Mouse (Mus musculus) limb, embryonic 15.5 days (tissue): ENCODE results near the gene Acin1. TPM values are rescaled to one million over a fixed set of nuclear protein-coding genes. Genes with fewer than 3 reads are reported as not detected.

Experiments used
- ATAC-seq: fragments of 200-750 bp; cut with Nextera tagmentation; 2 replicates; pipeline ENCODE4 v1.8.0; 2017; ENCODE audit warnings: low read depth, moderate TSS enrichment; ENCODE audit not compliant: insufficient number of reproducible peaks, low FRiP score, low TSS enrichment
- H3K27ac ChIP-seq: fragments of 300-500 bp; sonication (generic); 2 replicates; pipeline ENCODE4 v1.5.1; 2015; ENCODE audit warnings: moderate library complexity, mild to moderate bottlenecking, inconsistent platforms
- H3K27me3 ChIP-seq: fragments of 300-500 bp; sonication (generic); 2 replicates; pipeline ENCODE4 v1.6.1; 2015; ENCODE audit warnings: inconsistent platforms
- H3K36me3 ChIP-seq: fragments of 300-500 bp; sonication (generic); 2 replicates; pipeline ENCODE4 v1.6.1; 2015; ENCODE audit warnings: inconsistent platforms
- H3K4me1 ChIP-seq: fragments of 300-500 bp; sonication (generic); 2 replicates; pipeline ENCODE4 v1.6.1; 2015; ENCODE audit warnings: inconsistent platforms
- H3K4me2 ChIP-seq: fragments of 300-500 bp; sonication (generic); 2 replicates; pipeline ENCODE4 v1.6.1; 2015; ENCODE audit warnings: mild to moderate bottlenecking, inconsistent platforms
- H3K4me3 ChIP-seq: fragments of 300-500 bp; sonication (generic); 2 replicates; pipeline ENCODE4 v1.5.1; 2015; ENCODE audit warnings: mild to moderate bottlenecking, inconsistent platforms
- H3K9ac ChIP-seq: fragments of 300-500 bp; sonication (generic); 2 replicates; pipeline ENCODE4 v1.6.1; 2015; ENCODE audit warnings: inconsistent platforms
- H3K9me3 ChIP-seq: fragments of 300-500 bp; sonication (generic); 2 replicates; pipeline ENCODE4 v1.6.1; 2016; ENCODE audit warnings: inconsistent platforms
- WGBS: fragments of 180-500 bp; shearing (Covaris S2); methylation state at CpG from one replicate; pipeline ENCODE4 v1.1.7; 2015; 5-methylcytosine and 5-hydroxymethylcytosine counted together
- microRNA counts: library from miRNA; unstranded; fragments of <30 nt; microRNA quantifications from one replicate; lab custom pipeline; 2016
- microRNA-seq: library from miRNA; unstranded; fragments of <30 nt; microRNA quantifications from one replicate; pipeline ENCODE4, GENCODE M21; 2016
- polyA plus RNA-seq: library from polyadenylated mRNA; unstranded; fragments of >200 nt; fragmentation: Nextera tagmentation; extraction: Ambion mirVana; gene quantifications from 2 replicates; pipeline ENCODE4 v1.2.1, GENCODE M21; 2015

The Acin1 gene
- polyA plus RNA-seq, 1 experiment from 2014 or later, result 109 TPM

GRCm38 (mm10) chr14:54602613-54603012 is 84.1 kb downstream of the Acin1 start:
- H3K4me2 ChIP-seq, result peak overlapping the region; percentile 45
- WGBS, result 30% methylated on average over 4 of the region's 4 CpGs

GRCm38 (mm10) chr14:54601601-54602000 is 85.1 kb downstream of the Acin1 start:
- no peak for ATAC-seq

More at GRCm38 (mm10) chr14:54602613-54603012, 84.1 kb downstream of the Acin1 start:
- H3K36me3 ChIP-seq, result 0 out of 2 replicates have a peak, but pooled peaks cover 9% of the 10 kb centered on the region
- H3K27me3 ChIP-seq, result no peaks in the 10 kb centered on the region
- H3K4me1 ChIP-seq, result peaks cover 21% of the 10 kb centered on the region
- H3K4me3 ChIP-seq, result peak overlapping the region; percentile 69
- peak overlapping the region; percentile 98 for H3K27ac ChIP-seq
- no peak for ATAC-seq
- no peak overlapping the region for H3K9ac ChIP-seq
- H3K9me3 ChIP-seq, result no peaks in the 10 kb centered on the region

GRCm38 (mm10) chr14:54597084-54597483 is 89.6 kb downstream of the Acin1 start:
- H3K9me3 ChIP-seq, result no peaks in the 10 kb centered on the region
- no peaks in the 10 kb centered on the region for H3K27me3 ChIP-seq
- H3K4me3 ChIP-seq, result no peak overlapping the region
- no peak for ATAC-seq
- WGBS, result 77% methylated on average over 7 of the region's 7 CpGs
- peaks cover 20% of the 10 kb centered on the region; the same call in 1 of the 2 replicates for H3K36me3 ChIP-seq
- no peak overlapping the region for H3K4me2 ChIP-seq
- no peak overlapping the region for H3K9ac ChIP-seq
- H3K27ac ChIP-seq, result no peak overlapping the region
- peaks cover 6% of the 10 kb centered on the region; the same call in 1 of the 2 replicates for H3K4me1 ChIP-seq

More at GRCm38 (mm10) chr14:54601601-54602000, 85.1 kb downstream of the Acin1 start:
- 57% methylated on average over 2 of the region's 2 CpGs for WGBS
- Histone ChIP-seq H3K4me1 (peaks cover 21% of the 10 kb centered on the region), H3K36me3 (0 out of 2 replicates have a peak, but pooled peaks cover 9% of the 10 kb centered on the region), H3K9me3 (no peaks in the 10 kb centered on the region), H3K27ac (no peak overlapping the region), H3K4me3 (no peak overlapping the region), H3K27me3 (no peaks in the 10 kb centered on the region), H3K4me2 (no peak overlapping the region), H3K9ac (no peak overlapping the region)

- Histone ChIP-seq H3K4me3 (no peak overlapping the region), H3K9ac (no peak overlapping the region), H3K4me2 (no peak overlapping the region), H3K4me1 (peaks cover 6% of the 10 kb centered on the region; the same call in 1 of the 2 replicates), H3K9me3 (no peaks in the 10 kb centered on the region), H3K27ac (no peak overlapping the region), H3K36me3 (peaks cover 27% of the 10 kb centered on the region), H3K27me3 (no peaks in the 10 kb centered on the region)
- no peak for ATAC-seq
- WGBS, result 77% methylated on average over 28 of the region's 28 CpGs
Measured at GRCm38 (mm10) chr14:54594631-54595414, 91.9 kb downstream of the Acin1 start.

GRCm38 (mm10) chr14:54594055-54594454 is 92.7 kb downstream of the Acin1 start:
- H3K36me3 ChIP-seq, result peaks cover 22% of the 10 kb centered on the region
- H3K4me2 ChIP-seq, result no peak overlapping the region
- no peak overlapping the region for H3K4me3 ChIP-seq
- H3K27me3 ChIP-seq, result no peaks in the 10 kb centered on the region
- no peaks in the 10 kb centered on the region for H3K9me3 ChIP-seq
- no peak overlapping the region for H3K27ac ChIP-seq
- 88% methylated on average over 3 of the region's 3 CpGs for WGBS
- H3K9ac ChIP-seq, result no peak overlapping the region
- peaks cover 6% of the 10 kb centered on the region; the same call in 1 of the 2 replicates for H3K4me1 ChIP-seq
- no peak for ATAC-seq

- ATAC-seq, result no peak
- no peaks in the 10 kb centered on the region for H3K27me3 ChIP-seq
- H3K4me2 ChIP-seq, result no peak overlapping the region
- no peaks in the 10 kb centered on the region for H3K9me3 ChIP-seq
- H3K4me3 ChIP-seq, result no peak overlapping the region
- no peak overlapping the region for H3K9ac ChIP-seq
- WGBS, result 42% methylated on average over 10 of the region's 10 CpGs
- peak overlapping the region; percentile 22 for H3K27ac ChIP-seq
- peaks cover 18% of the 10 kb centered on the region for H3K36me3 ChIP-seq
- H3K4me1 ChIP-seq, result peaks cover 6% of the 10 kb centered on the region; the same call in 1 of the 2 replicates
Measured at GRCm38 (mm10) chr14:54592319-54592934, 94.3 kb downstream of the Acin1 start.

MicroRNAs within 50 kb of the gene (microRNA counts, 519-probe panel; counts per million panel counts)
- not detected for microRNA mmu-miR-686 (lab: Ali Mortazavi, UCI)

Small RNA genes within 50 kb of the gene (microRNA-seq; reads per million reads assigned to microRNA genes)
- gene Mir686 (not detected), gene Mir6948 (not detected)

Other genes with a start within 250 kb of the Acin1 start
- gene Lrp10, start 222.8 kb downstream of the Acin1 start, polyA plus RNA-seq, result 42.8 and 46.4 TPM in 2 replicates
- gene Rem2, start 210.8 kb downstream of the Acin1 start, polyA plus RNA-seq, result 1.5 and 2.2 TPM in 2 replicates
- 68.6 and 71.4 TPM in 2 replicates for gene Prmt5, start 169.4 kb downstream of the Acin1 start, polyA plus RNA-seq
- gene Haus4, start 132.3 kb downstream of the Acin1 start, polyA plus RNA-seq, result 52.6 and 53.0 TPM in 2 replicates
- 50.7 and 52.7 TPM in 2 replicates for gene Ajuba, start 109.4 kb downstream of the Acin1 start, polyA plus RNA-seq
- 5.8 and 6.1 TPM in 2 replicates for gene 4931414P19Rik, start 80.9 kb downstream of the Acin1 start, polyA plus RNA-seq
- 343 and 373 TPM in 2 replicates for gene Psmb5, start 68.9 kb downstream of the Acin1 start, polyA plus RNA-seq
- gene Psmb11, start 65.5 kb downstream of the Acin1 start, polyA plus RNA-seq, result not detected in 2 replicates
- gene Gm17606, start 46.0 kb downstream of the Acin1 start, polyA plus RNA-seq, result 0.99 TPM in 1 of 2 replicates, not detected in the other
- gene Cdh24, start 45.6 kb downstream of the Acin1 start, polyA plus RNA-seq, result 3.7 and 4.2 TPM in 2 replicates
- gene 1700123O20Rik, start 715 bp downstream of the Acin1 start, polyA plus RNA-seq, result 79.6 and 81.2 TPM in 2 replicates
- 0.21 and 0.24 TPM in 2 replicates for gene Gm29776, start 11.9 kb upstream of the Acin1 start, polyA plus RNA-seq
- 0.12 TPM in 1 of 2 replicates, not detected in the other for gene Cebpe, start 25.2 kb upstream of the Acin1 start, polyA plus RNA-seq
- 5.0 and 5.4 TPM in 2 replicates for gene Slc7a8, start 95.0 kb upstream of the Acin1 start, polyA plus RNA-seq
- not detected in 2 replicates for gene Rnf212b, start 127.2 kb upstream of the Acin1 start, polyA plus RNA-seq
- 8.3 and 8.4 TPM in 2 replicates for gene Homez, start 184.0 kb upstream of the Acin1 start, polyA plus RNA-seq
- 0.94 and 1.0 TPM in 2 replicates for gene Ppp1r3e, start 190.6 kb upstream of the Acin1 start, polyA plus RNA-seq
- 3.8 and 4.6 TPM in 2 replicates for gene Bcl2l2, start 196.4 kb upstream of the Acin1 start, polyA plus RNA-seq
- 0.33 TPM in 1 of 2 replicates, not detected in the other for gene Gm20521, start 196.5 kb upstream of the Acin1 start, polyA plus RNA-seq
- gene Pabpn1, start 205.6 kb upstream of the Acin1 start, polyA plus RNA-seq, result 83.4 and 94.3 TPM in 2 replicates
- gene Slc22a17, start 226.2 kb upstream of the Acin1 start, polyA plus RNA-seq, result 56.3 and 70.6 TPM in 2 replicates
- gene Efs, start 239.2 kb upstream of the Acin1 start, polyA plus RNA-seq, result 57.2 and 58.0 TPM in 2 replicates
- not detected in 2 replicates for gene Il25, start 245.8 kb upstream of the Acin1 start, polyA plus RNA-seq
- 12.7 and 12.9 TPM in 2 replicates for gene Cmtm5, start 249.3 kb upstream of the Acin1 start, polyA plus RNA-seq